Mouse (Mus musculus) gastrocnemius, adult 2 months (tissue): ENCODE results near the gene Six5. TPM values are rescaled to one million over a fixed set of nuclear protein-coding genes. Genes with fewer than 3 reads are reported as not detected.

Experiments used
- DNase-seq: peaks from one replicate; pipeline ENCODE4 v3.0.0; 2022
- H3K27ac ChIP-seq: fragments of 200-600 bp; 2 replicates; pipeline ENCODE4 v1.8.1; 2022; ENCODE audit warnings: mild to moderate bottlenecking
- H3K4me3 ChIP-seq: fragments of 200-600 bp; 2 replicates; pipeline ENCODE4 v1.8.1; 2022; ENCODE audit warnings: mild to moderate bottlenecking, moderate library complexity
- CTCF ChIP-seq: fragments of 200-600 bp; IDR thresholded peaks from 2 replicates; pipeline ENCODE4 v1.8.1; 2022; ENCODE audit warnings: antibody characterized with exemption, mild to moderate bottlenecking, moderate library complexity
- intact Hi-C: fragments of 180-260 bp; cut with DNase I; formaldehyde crosslinking; loops from one replicate; pipeline ENCODE4 v1.15.1; 2025
- total RNA-seq, 2 experiments: library from RNA; stranded (reverse); gene quantifications; 2 replicates each; pipeline ENCODE4 v1.2.3; 2021

Six5 gene
- total RNA-seq, 2 experiments from 2014 or later: 0.89 to 2.3 TPM

DNA sequence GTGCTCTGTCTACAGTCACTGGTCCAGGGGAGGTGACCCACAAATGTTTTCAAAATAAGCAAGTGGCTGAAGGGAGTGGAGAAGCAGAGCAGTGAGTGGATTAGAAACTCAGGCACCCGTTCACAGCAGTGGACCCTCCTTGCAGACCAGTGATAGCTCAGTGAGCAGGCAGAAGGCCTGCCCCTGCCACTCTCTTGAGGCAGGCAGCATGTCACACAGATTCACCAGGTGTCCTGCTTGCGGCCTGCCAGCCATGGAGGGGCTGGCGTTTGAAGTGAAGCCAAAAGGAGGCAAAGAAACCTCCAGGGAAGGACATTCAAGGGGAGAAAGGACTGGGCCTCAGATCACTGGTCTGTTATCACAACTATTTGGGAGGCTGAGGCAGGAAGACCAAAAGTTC lies 15.7 kb upstream of the Six5 start:
- Histone ChIP-seq H3K27ac (no peak overlapping the region), H3K4me3 (no peak overlapping the region)
- peak; percentile 14 for DNase-seq
- TF ChIP-seq CTCF: no peak
- intact Hi-C loops: no loop called here

DNA sequence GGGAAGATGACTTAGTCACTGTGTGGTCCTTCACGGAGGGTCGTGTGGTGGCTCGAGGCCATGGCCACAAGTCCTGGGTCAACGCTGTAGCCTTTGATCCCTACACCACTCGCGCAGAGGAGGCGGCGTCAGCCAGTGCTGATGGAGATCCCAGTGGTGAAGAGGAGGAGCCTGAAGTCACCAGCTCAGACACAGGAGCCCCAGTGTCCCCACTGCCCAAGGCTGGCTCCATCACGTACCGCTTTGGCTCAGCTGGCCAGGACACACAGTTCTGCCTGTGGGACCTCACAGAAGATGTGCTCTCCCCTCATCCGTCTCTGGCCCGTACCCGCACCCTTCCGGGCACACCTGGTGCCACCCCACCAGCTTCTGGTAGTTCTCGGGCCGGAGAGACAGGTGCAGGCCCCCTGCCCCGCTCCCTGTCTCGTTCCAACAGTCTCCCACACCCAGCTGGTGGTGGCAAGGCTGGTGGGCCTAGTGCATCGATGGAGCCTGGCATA lies 13.9 kb upstream of the Six5 start:
- intact Hi-C loops: no loop called here
- Histone ChIP-seq H3K4me3 (no peak overlapping the region), H3K27ac (no peak overlapping the region)
- no peak for TF ChIP-seq CTCF
- DNase-seq: no peak

GRCm38 (mm10) chr7:19082171-19082570 lies 12.2 kb upstream of the Six5 start:
- DNase-seq: peak; percentile 32
- intact Hi-C loops: no loop called here
- Histone ChIP-seq H3K4me3 (peak overlapping the region; percentile 87), H3K27ac (peak overlapping the region; percentile 99)
- no peak for TF ChIP-seq CTCF

DNA sequence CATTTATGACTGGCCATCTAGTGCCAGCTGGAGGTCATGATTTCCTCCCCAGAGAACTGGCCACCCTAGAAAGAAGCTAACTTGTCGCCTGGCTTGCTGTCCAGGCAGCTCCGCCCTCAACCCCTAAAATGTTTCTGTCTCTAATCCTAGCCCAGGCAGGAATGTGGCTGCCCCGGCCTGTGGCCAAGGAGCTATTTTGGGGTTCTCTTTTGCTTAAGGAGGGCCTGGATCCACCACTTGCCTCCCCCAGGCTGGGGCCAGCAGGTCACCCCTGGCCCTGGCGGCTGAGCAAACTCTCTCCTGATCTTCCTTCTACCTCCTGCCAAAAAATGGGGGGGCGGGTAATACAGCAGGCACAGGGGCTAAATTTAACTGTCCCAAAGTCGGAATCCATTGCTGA lies 11.3 kb upstream of the Six5 start:
- H3K27ac ChIP-seq: peak overlapping the region; percentile 99
- peak; percentile 95 for DNase-seq
- peak overlapping the region; percentile 87 for H3K4me3 ChIP-seq
- no peak for TF ChIP-seq CTCF
- intact Hi-C loops: no loop called here

DNA sequence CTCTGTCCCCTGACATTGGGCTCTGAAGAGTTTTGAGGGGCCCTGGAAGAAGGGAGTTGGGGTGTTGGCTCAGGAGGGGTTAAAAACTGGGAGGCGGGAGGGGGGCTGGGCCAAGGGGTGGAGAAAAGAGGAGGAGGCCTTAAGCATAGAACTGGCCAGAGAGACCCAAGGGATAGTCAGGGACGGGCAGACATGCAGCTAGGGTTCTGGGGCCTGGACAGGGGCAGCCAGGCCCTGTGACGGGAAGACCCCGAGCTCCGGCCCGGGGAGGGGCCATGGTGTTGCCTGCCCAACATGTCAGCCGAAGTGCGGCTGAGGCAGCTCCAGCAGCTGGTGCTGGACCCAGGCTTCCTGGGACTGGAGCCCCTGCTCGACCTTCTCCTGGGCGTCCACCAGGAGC lies 10.7 kb upstream of the Six5 start, which contains the start of gene Dmpk:
Gene Dmpk (plus strand): TSS at position 149 of the 400 bp plus-strand sequence.
- intact Hi-C loops: no loop called here
- DNase-seq: peak; percentile 81
- Histone ChIP-seq H3K27ac (peak within 1 kb of the TSS; percentile 99), H3K4me3 (peak within 1 kb of the TSS; percentile 87)
- no peak for TF ChIP-seq CTCF

DNA sequence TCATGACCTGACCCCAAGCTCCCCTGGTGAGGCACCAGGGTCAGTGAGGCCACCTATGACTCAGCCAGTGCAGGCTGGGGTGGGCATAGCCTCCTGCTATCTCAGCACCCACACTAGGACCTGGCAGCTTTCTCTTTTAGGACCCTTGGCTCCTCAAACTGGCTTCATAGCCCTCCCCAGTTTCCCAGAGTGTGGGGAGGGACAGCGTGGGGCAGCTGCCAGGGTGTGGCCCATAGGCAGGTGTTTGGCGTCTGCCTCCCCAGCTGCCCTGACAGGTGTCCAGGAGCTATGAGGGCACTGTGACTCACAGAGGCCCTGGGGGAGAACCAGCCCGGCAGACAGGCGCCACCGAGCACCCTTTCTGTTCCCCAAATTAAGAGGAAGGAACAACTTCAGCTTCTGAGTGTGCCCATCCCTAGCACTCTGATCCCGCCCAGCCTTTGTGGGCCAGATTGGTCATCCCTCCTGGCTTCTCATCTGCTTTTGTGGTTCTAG lies 10.1 kb upstream of the Six5 start:
- Histone ChIP-seq H3K4me3 (peak overlapping the region; percentile 87), H3K27ac (peak overlapping the region; percentile 99)
- intact Hi-C loops: no loop called here
- no peak for TF ChIP-seq CTCF
- DNase-seq: peak; percentile 92

- intact Hi-C loops: no loop called here
- TF ChIP-seq CTCF: no peak
- DNase-seq: peak; percentile 55
- Histone ChIP-seq H3K27ac (peak overlapping the region; percentile 99), H3K4me3 (peak overlapping the region; percentile 87)
Measured at GRCm38 (mm10) chr7:19084921-19085473, 9.4 kb upstream of the Six5 start.

- intact Hi-C loops: no loop called here
- DNase-seq: no peak
- Histone ChIP-seq H3K4me3 (peak overlapping the region; percentile 87), H3K27ac (peak overlapping the region; percentile 99)
- TF ChIP-seq CTCF: no peak
Measured at GRCm38 (mm10) chr7:19085495-19085894, 8.9 kb upstream of the Six5 start.

- peak; percentile 77 for DNase-seq
- intact Hi-C loops: no loop called here
- H3K4me3 ChIP-seq: peak overlapping the region; percentile 87
- peak overlapping the region; percentile 99 for H3K27ac ChIP-seq
- no peak for TF ChIP-seq CTCF
Measured at GRCm38 (mm10) chr7:19086042-19086441, 8.4 kb upstream of the Six5 start.

DNA sequence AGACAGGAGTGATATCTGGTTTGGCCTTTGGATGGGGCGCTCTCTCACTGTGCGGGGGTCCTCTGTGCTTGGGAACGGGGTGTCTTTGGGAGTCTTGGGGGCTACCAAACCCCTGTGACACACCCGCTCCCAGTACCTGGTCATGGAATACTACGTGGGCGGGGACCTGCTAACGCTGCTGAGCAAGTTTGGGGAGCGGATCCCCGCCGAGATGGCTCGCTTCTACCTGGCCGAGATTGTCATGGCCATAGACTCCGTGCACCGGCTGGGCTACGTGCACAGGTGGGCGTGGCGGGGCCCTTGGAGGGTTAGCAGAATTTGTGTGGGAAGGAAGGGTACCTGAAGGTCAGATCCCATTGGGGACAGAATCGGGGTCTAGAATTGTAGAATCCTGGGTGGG lies 7.6 kb upstream of the Six5 start:
- peak; percentile 22 for DNase-seq
- Histone ChIP-seq H3K27ac (no peak overlapping the region), H3K4me3 (no peak overlapping the region)
- intact Hi-C loops: no loop called here
- no peak for TF ChIP-seq CTCF

- TF ChIP-seq CTCF: peak; percentile 97
- Histone ChIP-seq H3K4me3 (no peak overlapping the region), H3K27ac (0 out of 2 replicates have a peak overlapping the region, but pooled peaks have one; percentile 28)
- peak; percentile 84 for DNase-seq
- intact Hi-C loops: loop anchor here (1.0 kb wide), 1 partner anchor 16 kb away; no protein-coding TSS in a partner anchor
Measured at GRCm38 (mm10) chr7:19088813-19089212, 5.6 kb upstream of the Six5 start.

GRCm38 (mm10) chr7:19091913-19092312 lies 2.5 kb upstream of the Six5 start:
- intact Hi-C loops: loop anchor here (5.0 kb wide), 1 partner anchor 85 kb away; no protein-coding TSS in a partner anchor
- no peak for TF ChIP-seq CTCF
- H3K4me3 ChIP-seq: no peak overlapping the region
- peak; percentile 24 for DNase-seq
- no peak overlapping the region for H3K27ac ChIP-seq

DNA sequence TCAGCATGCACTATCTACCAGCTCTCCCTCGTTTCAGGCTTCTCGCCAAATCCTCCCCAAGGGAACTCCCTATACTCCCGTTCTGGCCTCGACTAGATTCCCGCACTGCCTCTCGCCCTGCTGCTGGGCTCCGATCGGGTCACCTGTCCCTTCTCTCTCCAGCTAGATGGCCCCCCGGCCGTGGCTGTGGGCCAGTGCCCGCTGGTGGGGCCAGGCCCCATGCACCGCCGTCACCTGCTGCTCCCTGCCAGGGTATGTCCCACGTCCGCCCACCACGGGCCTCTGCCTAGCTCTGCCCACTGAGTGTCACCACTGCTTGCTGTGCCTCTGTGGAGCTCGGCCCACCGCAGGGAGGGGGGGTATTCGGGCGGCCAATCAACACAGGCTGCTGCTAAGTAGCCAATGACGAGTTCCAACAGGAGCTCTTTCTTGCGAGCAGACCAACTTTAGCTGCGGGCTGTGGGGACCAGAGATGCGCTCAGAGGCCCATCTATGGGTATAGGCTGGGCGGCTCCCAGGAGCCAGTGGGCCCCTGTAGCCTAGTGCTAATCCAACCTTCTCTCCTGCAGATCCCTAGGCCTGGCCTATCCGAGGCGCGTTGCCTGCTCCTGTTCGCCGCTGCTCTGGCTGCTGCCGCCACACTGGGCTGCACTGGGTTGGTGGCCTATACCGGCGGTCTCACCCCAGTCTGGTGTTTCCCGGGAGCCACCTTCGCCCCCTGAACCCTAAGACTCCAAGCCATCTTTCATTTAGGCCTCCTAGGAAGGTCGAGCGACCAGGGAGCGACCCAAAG lies 1.8 kb upstream of the Six5 start:
- H3K4me3 ChIP-seq: peak overlapping the region; percentile 90
- intact Hi-C loops: loop anchor here (1.0 to 5.0 kb wide), 2 partner anchors 23 to 85 kb away; no protein-coding TSS in a partner anchor
- peak overlapping the region; percentile 94 for H3K27ac ChIP-seq
- no peak for TF ChIP-seq CTCF
- peak; percentile 71 for DNase-seq
